Mouse (Mus musculus) kidney, postnatal 10 days (tissue): ENCODE measurements around the gene Lmbrd2.

ENCODE experiments used
- DNase-seq: peaks from one replicate; pipeline ENCODE4 v3.0.0; 2021; ENCODE audit warnings: mixed read lengths

Gene Lmbrd2

GRCm38 (mm10) chr15:9140252-9140680, at the start of gene Lmbrd2:
Gene Lmbrd2, plus strand, starts transcription at chr15:9140550.
- peak; percentile 98 for DNase-seq

- no peak for DNase-seq
These were observed 49.7 kb upstream of the Lmbrd2 start for GRCm38 (mm10) chr15:9090662-9091061.

- DNase-seq: no peak
These were observed 46.6 kb upstream of the Lmbrd2 start for GRCm38 (mm10) chr15:9093598-9094365.

GRCm38 (mm10) chr15:9094366-9094750, 46.0 kb upstream of the Lmbrd2 start:
- DNase-seq: peak; percentile 34

- no peak for DNase-seq
These were observed 43.5 kb upstream of the Lmbrd2 start for GRCm38 (mm10) chr15:9096865-9097264.

GRCm38 (mm10) chr15:9100446-9101077, 39.8 kb upstream of the Lmbrd2 start:
- no peak for DNase-seq

- DNase-seq: no peak
These were observed 33.9 kb upstream of the Lmbrd2 start for GRCm38 (mm10) chr15:9106303-9107074.

- no peak for DNase-seq
These were observed 29.6 kb upstream of the Lmbrd2 start for GRCm38 (mm10) chr15:9110526-9111347.

- DNase-seq: no peak
These were observed 28.7 kb upstream of the Lmbrd2 start for GRCm38 (mm10) chr15:9111648-9112047.

- DNase-seq: no peak
These were observed 26.8 kb upstream of the Lmbrd2 start for GRCm38 (mm10) chr15:9113556-9113955.

GRCm38 (mm10) chr15:9114131-9114530, 26.2 kb upstream of the Lmbrd2 start:
- no peak for DNase-seq

- DNase-seq: no peak
These were observed 25.8 kb upstream of the Lmbrd2 start for GRCm38 (mm10) chr15:9114599-9114998.

GRCm38 (mm10) chr15:9118852-9119251, 21.5 kb upstream of the Lmbrd2 start:
- no peak for DNase-seq

- peak; percentile 63 for DNase-seq
These were observed 20.3 kb upstream of the Lmbrd2 start for GRCm38 (mm10) chr15:9120081-9120480.

- no peak for DNase-seq
These were observed 17.4 kb upstream of the Lmbrd2 start for GRCm38 (mm10) chr15:9122989-9123388.

- no peak for DNase-seq
These were observed 15.5 kb upstream of the Lmbrd2 start for GRCm38 (mm10) chr15:9124856-9125255.

GRCm38 (mm10) chr15:9127051-9127791, 13.1 kb upstream of the Lmbrd2 start:
- DNase-seq: no peak

GRCm38 (mm10) chr15:9130772-9131498, 9.4 kb upstream of the Lmbrd2 start:
- no peak for DNase-seq

GRCm38 (mm10) chr15:9131499-9131888, 8.9 kb upstream of the Lmbrd2 start:
- no peak for DNase-seq

GRCm38 (mm10) chr15:9132693-9133443, 7.5 kb upstream of the Lmbrd2 start:
- DNase-seq: peak; percentile 39
